ENCODE assay signal across 22 mouse cellular contexts in the genomic region with DNA sequence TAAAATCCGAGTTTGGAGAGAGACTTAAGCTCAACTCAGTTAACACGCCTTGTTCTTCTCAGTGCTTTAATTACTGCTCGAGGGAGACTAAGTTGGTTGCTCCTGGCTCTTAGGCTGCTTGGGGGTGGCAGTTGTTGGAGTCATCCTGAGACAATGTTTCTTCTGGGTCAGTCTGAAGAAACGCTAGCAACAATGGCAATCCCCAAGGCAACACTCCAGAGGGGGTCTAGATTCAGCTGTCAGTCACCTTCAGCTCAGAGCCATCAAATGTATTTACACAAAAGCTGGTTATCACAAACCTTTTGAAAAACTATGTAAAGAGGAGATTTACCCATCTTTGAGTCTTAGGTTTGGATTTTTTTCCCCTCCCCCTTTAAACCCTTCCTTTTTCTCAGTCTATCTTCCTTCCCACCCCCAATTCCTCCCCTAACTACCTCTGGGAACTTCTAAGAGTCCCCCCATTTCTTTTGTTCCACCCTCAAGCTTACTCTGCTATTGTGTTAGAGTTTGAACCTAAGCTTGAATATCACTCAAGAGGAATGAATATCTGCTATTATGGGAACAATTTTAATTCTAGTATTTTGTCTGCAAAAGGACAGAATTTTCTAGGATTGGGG.
A peak's percentile ranks its signal among the peaks of the same experiment; 100 is the strongest.
DNase-seq lines count a peak whose midpoint lies in the region; ATAC-seq lines count a peak whose summit lies in the region.
"Had no signal": no experiment of that assay in that cellular context is flagged by ENCODE, and none has a peak within 500 bp of the region (broad histone marks: within the 10 kb centered on the region; RNA-seq: fewer than 3 reads in every experiment).

No protein-coding gene starts in this region.

- H3K36me3 ChIP-seq in hindbrain, embryonic 10.5 days: no peaks in the 10 kb centered on the region
- no peaks in the 10 kb centered on the region for H3K36me3 ChIP-seq in hindbrain, embryonic 14.5 days (replicated peaks; ENCODE audit: control insufficient read depth, insufficient read depth)
- no peaks in the 10 kb centered on the region for H3K36me3 ChIP-seq in embryonic facial prominence, embryonic 10.5 days (replicated peaks)
- H3K36me3 ChIP-seq: embryonic facial prominence, embryonic 15.5 days; G1E; intestine, embryonic 15.5 days; limb, embryonic 12.5 days; neural tube, embryonic 15.5 days had no signal

- peak overlapping the region; percentile 69; the same call in 1 of the 2 replicates for H3K27ac ChIP-seq in hindbrain, embryonic 10.5 days
- H3K27ac ChIP-seq in hindbrain, embryonic 14.5 days: no peak overlapping the region
- 0 out of 2 replicates have a peak overlapping the region, but pooled peaks have one; percentile 1 for H3K27ac ChIP-seq in embryonic facial prominence, embryonic 10.5 days (replicated peaks)
- H3K27ac ChIP-seq: embryonic facial prominence, embryonic 15.5 days; heart, adult 2 months; intestine, embryonic 15.5 days; limb, embryonic 12.5 days; macrophage; neural tube, embryonic 15.5 days had no signal

- H3K4me2 ChIP-seq in hindbrain, embryonic 14.5 days (replicated peaks): no peak overlapping the region
- H3K4me2 ChIP-seq: embryonic facial prominence, embryonic 15.5 days; intestine, embryonic 15.5 days; limb, embryonic 12.5 days; liver, embryonic 11.5 days; neural tube, embryonic 15.5 days had no signal

- no peaks in the 10 kb centered on the region for H3K9me3 ChIP-seq in hindbrain, embryonic 10.5 days
- H3K9me3 ChIP-seq in hindbrain, embryonic 14.5 days (ENCODE audit: control insufficient read depth, low read length): no peaks in the 10 kb centered on the region
- H3K9me3 ChIP-seq in embryonic facial prominence, embryonic 10.5 days: no peaks in the 10 kb centered on the region
- H3K9me3 ChIP-seq: embryonic facial prominence, embryonic 15.5 days; intestine, embryonic 15.5 days; limb, embryonic 12.5 days; neural tube, embryonic 15.5 days had no signal

- WGBS in hindbrain, embryonic 10.5 days: 5% methylated on average over 4 of the region's 4 CpGs
- WGBS in hindbrain, embryonic 14.5 days: 9% methylated on average over 4 of the region's 4 CpGs
- WGBS in embryonic facial prominence, embryonic 10.5 days: 11% methylated on average over 4 of the region's 4 CpGs

- peak; percentile 38 for DNase-seq in hindbrain, embryonic 10.5 days (ENCODE audit: low spot score)
- DNase-seq in hindbrain, embryonic 14.5 days (ENCODE audit: low spot score): no peak
- peak; percentile 60 for DNase-seq in testis, postnatal 14 days (ENCODE audit: low spot score)
- no peak for DNase-seq in testis, postnatal 10 days (ENCODE audit: low spot score)
- DNase-seq in embryonic facial prominence, embryonic 10.5 days (ENCODE audit: low spot score): no peak
- no peak for DNase-seq in natural killer cell, adult 2 months (ENCODE audit: low spot score in 2 of 2)
- DNase-seq: adrenal gland, postnatal 14 days; cerebellum, adult 9-10 months; gastrocnemius, postnatal 36 days; heart, adult 2 months; liver, postnatal 0 days had no signal

- no peaks in the 10 kb centered on the region for H3K27me3 ChIP-seq in hindbrain, embryonic 10.5 days (ENCODE audit: insufficient read depth, poor library complexity, severe bottlenecking)
- no peaks in the 10 kb centered on the region for H3K27me3 ChIP-seq in hindbrain, embryonic 14.5 days (ENCODE audit: control insufficient read depth, insufficient read depth, low read length)
- no peaks in the 10 kb centered on the region for H3K27me3 ChIP-seq in embryonic facial prominence, embryonic 10.5 days (replicated peaks; ENCODE audit: low read depth, poor library complexity, severe bottlenecking)
- H3K27me3 ChIP-seq: embryonic facial prominence, embryonic 15.5 days; intestine, embryonic 15.5 days; neural tube, embryonic 15.5 days had no signal

- H3K9ac ChIP-seq in hindbrain, embryonic 14.5 days: no peak overlapping the region
- H3K9ac ChIP-seq: embryonic facial prominence, embryonic 15.5 days; intestine, embryonic 15.5 days; limb, embryonic 12.5 days; liver, postnatal 0 days; neural tube, embryonic 15.5 days had no signal

- H3K4me1 ChIP-seq in hindbrain, embryonic 10.5 days (replicated peaks): peaks cover 23% of the 10 kb centered on the region
- H3K4me1 ChIP-seq in hindbrain, embryonic 14.5 days (replicated peaks; ENCODE audit: control insufficient read depth, insufficient read depth, low read length): no peaks in the 10 kb centered on the region
- peaks cover 19% of the 10 kb centered on the region for H3K4me1 ChIP-seq in embryonic facial prominence, embryonic 10.5 days
- H3K4me1 ChIP-seq: embryonic facial prominence, embryonic 15.5 days; intestine, embryonic 15.5 days; neural tube, embryonic 15.5 days had no signal

- no peak overlapping the region for H3K4me3 ChIP-seq in hindbrain, embryonic 10.5 days
- H3K4me3 ChIP-seq in hindbrain, embryonic 14.5 days (replicated peaks; ENCODE audit: low read length): no peak overlapping the region
- no peak overlapping the region for H3K4me3 ChIP-seq in embryonic facial prominence, embryonic 10.5 days
- H3K4me3 ChIP-seq: embryonic facial prominence, embryonic 15.5 days; heart, adult 2 months; intestine, embryonic 15.5 days; limb, embryonic 12.5 days; neural tube, embryonic 15.5 days had no signal

- ATAC-seq in hindbrain, embryonic 14.5 days (ENCODE audit: low FRiP score): no peak
- ATAC-seq in cerebellum, adult (ENCODE audit: insufficient number of reproducible peaks, low FRiP score, low TSS enrichment): no peak
- ATAC-seq: CD4-positive, CD25-positive, alpha-beta regulatory T cell, adult 4 months; hindbrain, embryonic 16.5 days; liver, postnatal 0 days; lung, postnatal 0 days had no signal

Comparison
In these comparisons a context has a peak if more than half of its experiments do, and no peak if none do; other contexts are left out.
1. DNase-seq: peak in hindbrain, embryonic 10.5 days (single experiment) and testis, postnatal 14 days (single experiment); none in hindbrain, embryonic 14.5 days (single experiment), testis, postnatal 10 days (single experiment), embryonic facial prominence, embryonic 10.5 days (single experiment) and natural killer cell, adult 2 months (0 of 2).